Mouse (Mus musculus): ENCODE measurements around the gene Gm47969. TPM values are rescaled to one million over a fixed set of nuclear protein-coding genes. Genes with fewer than 3 reads are reported as not detected.

The Gm47969 gene
- total and polyA plus RNA-seq, 3 experiments = not detected

- H3K27ac ChIP-seq (ENCODE audit: control insufficient read depth, low read depth, low read length) = no peak overlapping the region
- H3K27me3 ChIP-seq (ENCODE audit: control insufficient read depth in 1 of 2, insufficient read depth in 2 of 2, low read length in 2 of 2) = no peaks in the 10 kb centered on the region; a peak in 1 of 4 replicates
- no peaks in the 10 kb centered on the region for H3K79me2 ChIP-seq (ENCODE audit: control insufficient read depth, insufficient read depth, low read length, poor library complexity)
- H3K9me3 ChIP-seq (replicated peaks; ENCODE audit: insufficient read depth, low read length) = no peaks in the 10 kb centered on the region
- DNase-seq (ENCODE audit: low read depth, low spot score) = peak; percentile 49
- H3K4me1 ChIP-seq (ENCODE audit: control insufficient read depth in 1 of 2, insufficient read depth in 2 of 2, low read length in 2 of 2) = no peaks in the 10 kb centered on the region
- no peaks in the 10 kb centered on the region for H3K36me3 ChIP-seq (ENCODE audit: control insufficient read depth in 1 of 2, insufficient read depth in 2 of 2, low read length in 2 of 2)
- no peak overlapping the region for H3K9ac ChIP-seq (ENCODE audit: control insufficient read depth, low read depth, low read length, poor library complexity, severe bottlenecking)
- H3K4me3 ChIP-seq (ENCODE audit: control insufficient read depth in 1 of 2, insufficient read depth in 1 of 2, low read depth in 2 of 2, low read length in 2 of 2) = no peak overlapping the region
- no peak for TF ChIP-seq HCFC1 (IDR thresholded peaks at IDR 0.05; ENCODE audit: low read depth, low read length)
- no peak for TF ChIP-seq USF1 (IDR thresholded peaks at IDR 0.05; ENCODE audit: low read depth, low read length)
- no peak for TF ChIP-seq MEF2A (IDR thresholded peaks at IDR 0.05; ENCODE audit: extremely low read depth, insufficient replicate concordance, low read depth, low read length, poor library complexity, severe bottlenecking)
- TF ChIP-seq ZC3H11A (IDR thresholded peaks at IDR 0.05; ENCODE audit: low read depth, low read length) = peak; percentile 61
- TF ChIP-seq MYC (IDR thresholded peaks at IDR 0.05; ENCODE audit: low read depth, low read length) = no peak
- TF ChIP-seq POLR2AphosphoS5 (IDR thresholded peaks at IDR 0.05; ENCODE audit: borderline replicate concordance, low read depth, low read length) = no peak
- TF ChIP-seq NRF1 (IDR thresholded peaks at IDR 0.05; ENCODE audit: insufficient read depth, low read depth, low read length, poor library complexity, severe bottlenecking) = no peak
- TF ChIP-seq RAD21 (IDR thresholded peaks at IDR 0.05; ENCODE audit: low read depth, low read length) = peak; percentile 78
- no peak for TF ChIP-seq E2F4 (IDR thresholded peaks at IDR 0.05; ENCODE audit: borderline replicate concordance, low read depth, low read length)
- no peak for TF ChIP-seq POLR2AphosphoS2 (IDR thresholded peaks at IDR 0.05; ENCODE audit: low read length)
- TF ChIP-seq CTCF (IDR thresholded peaks at IDR 0.05 in 2 of 3, conservative IDR thresholded peaks at IDR 0.05 in 1 of 3; ENCODE audit: control insufficient read depth in 1 of 3, insufficient read depth in 1 of 3, low read depth in 2 of 3, low read length in 3 of 3, poor library complexity in 1 of 3, severe bottlenecking in 1 of 3) = peak; percentile 53 to 87 (median 79)
- no peak for TF ChIP-seq JUND (IDR thresholded peaks at IDR 0.05; ENCODE audit: low read depth, low read length)
- no peak for TF ChIP-seq BHLHE40 (IDR thresholded peaks at IDR 0.05; ENCODE audit: borderline replicate concordance, low read depth, low read length)
- no peak for TF ChIP-seq ZKSCAN1 (IDR thresholded peaks at IDR 0.05; ENCODE audit: low read depth, low read length)
- TF ChIP-seq GABPA (IDR thresholded peaks at IDR 0.05; ENCODE audit: low read depth, low read length) = no peak
- TF ChIP-seq MAZ (IDR thresholded peaks at IDR 0.05; ENCODE audit: low read depth, low read length) = no peak
- TF ChIP-seq SIN3A (IDR thresholded peaks at IDR 0.05; ENCODE audit: low read length) = no peak
- no peak for TF ChIP-seq TBP (IDR thresholded peaks at IDR 0.05; ENCODE audit: low read depth, low read length)
- TF ChIP-seq SMC3 (IDR thresholded peaks at IDR 0.05; ENCODE audit: low read depth, low read length) = peak; percentile 78
Measured at GRCm38 (mm10) chr1:83076190-83076917, 31.6 kb downstream of the Gm47969 start.

- TF ChIP-seq SMC3 (IDR thresholded peaks at IDR 0.05; ENCODE audit: low read depth, low read length) (no peak), BHLHE40 (IDR thresholded peaks at IDR 0.05; ENCODE audit: borderline replicate concordance, low read depth, low read length) (no peak), POLR2A (IDR thresholded peaks at IDR 0.05; ENCODE audit: control insufficient read depth in 1 of 2, insufficient read depth in 1 of 2, low read depth in 1 of 2, low read length in 2 of 2, poor library complexity in 1 of 2) (no peak), USF2 (IDR thresholded peaks at IDR 0.05; ENCODE audit: borderline replicate concordance in 1 of 2, insufficient read depth in 1 of 2, low read depth in 1 of 2, low read length in 2 of 2) (no peak), MAZ (IDR thresholded peaks at IDR 0.05; ENCODE audit: low read depth, low read length) (no peak), ZMIZ1 (IDR thresholded peaks at IDR 0.05; ENCODE audit: low read depth, low read length) (no peak), GABPA (IDR thresholded peaks at IDR 0.05; ENCODE audit: low read depth, low read length) (no peak), NELFE (IDR thresholded peaks at IDR 0.05; ENCODE audit: low read depth, low read length) (no peak)
- Histone ChIP-seq H3K36me3 (ENCODE audit: control insufficient read depth in 1 of 2, insufficient read depth in 2 of 2, low read length in 2 of 2) (no peaks in the 10 kb centered on the region), H3K4me3 (ENCODE audit: control insufficient read depth in 1 of 2, insufficient read depth in 1 of 2, low read depth in 2 of 2, low read length in 2 of 2) (no peak overlapping the region), H3K4me1 (ENCODE audit: control insufficient read depth in 1 of 2, insufficient read depth in 2 of 2, low read length in 2 of 2) (no peaks in the 10 kb centered on the region), H3K27ac (ENCODE audit: control insufficient read depth, low read depth, low read length) (no peak overlapping the region), H3K79me2 (ENCODE audit: control insufficient read depth, insufficient read depth, low read length, poor library complexity) (no peaks in the 10 kb centered on the region), H3K9me3 (replicated peaks; ENCODE audit: insufficient read depth, low read length) (no peaks in the 10 kb centered on the region), H3K9ac (ENCODE audit: control insufficient read depth, low read depth, low read length, poor library complexity, severe bottlenecking) (no peak overlapping the region), H3K27me3 (ENCODE audit: control insufficient read depth in 1 of 2, insufficient read depth in 2 of 2, low read length in 2 of 2) (no peaks in the 10 kb centered on the region; a peak in 1 of 4 replicates)
- DNase-seq (ENCODE audit: low read depth, low spot score) = no peak
Measured at GRCm38 (mm10) chr1:83077016-83077415, 32.3 kb downstream of the Gm47969 start.
